Mouse (Mus musculus) G1E (cell line): Measurements from ENCODE around the gene Acnat1.
"Not testable (repeated sequence)": the region's sequence is repeated elsewhere in the genome, so short reads cannot be mapped to it uniquely, and the experiment has no call there.

Experiments used
- CTCF ChIP-seq: IDR thresholded peaks from 2 replicates; pipeline ENCODE4 v1.5.1; 2012; ENCODE audit warnings: low read depth, low read length, inconsistent platforms, mixed read lengths
- GATA1 ChIP-seq: IDR thresholded peaks from 2 replicates; pipeline ENCODE4 v1.6.1; 2012; ENCODE audit warnings: borderline replicate concordance, low read length, inconsistent platforms, mixed read lengths
- POLR2AphosphoS5 ChIP-seq: IDR thresholded peaks from 2 replicates; pipeline ENCODE4 v1.6.1; 2012; ENCODE audit warnings: low read depth, low read length, inconsistent platforms; ENCODE audit not compliant: insufficient replicate concordance
- TAL1 ChIP-seq: conservative IDR thresholded peaks from 2 replicates; pipeline ENCODE4 v1.6.1; 2012; ENCODE audit warnings: low read depth, low read length, inconsistent platforms, mixed read lengths

- TF ChIP-seq CTCF, TAL1, GATA1, POLR2AphosphoS5: not testable (repeated sequence)
These were observed 22.4 kb downstream of the Acnat1 start for GRCm38 (mm10) chr4:49451133-49451847.
